ENCODE assay signal across 7 mouse cellular contexts in genomic region chr17:27820568-27821406, GRCm38 (mm10). TPM values are rescaled to one million over a fixed set of nuclear protein-coding genes. Genes with fewer than 3 reads are reported as not detected.
DNase-seq lines count a peak whose midpoint lies in the region; ATAC-seq and TF ChIP-seq lines count a peak whose summit lies in the region.

Gene D17Wsu92e (minus strand): TSS chr17:27820648.

- TF ChIP-seq CTCF in intestine, postnatal 0 days (IDR thresholded peaks at IDR 0.05; ENCODE audit: low read depth) = peak; percentile 24; the same call in 1 of the 2 replicates
- no peak for TF ChIP-seq CTCF in small intestine, adult 2 months (IDR thresholded peaks at IDR 0.05; ENCODE audit: extremely low read depth, insufficient read length, insufficient replicate concordance, low read depth, low read length)

- peak within 1 kb of the TSS; percentile 93 for H3K27ac ChIP-seq in embryonic facial prominence, embryonic 10.5 days (replicated peaks)
- H3K27ac ChIP-seq in intestine, postnatal 0 days (ENCODE audit: low read depth, low read length) = peak within 1 kb of the TSS; percentile 97
- H3K27ac ChIP-seq in midbrain, embryonic 12.5 days (replicated peaks) = peak within 1 kb of the TSS; percentile 82
- peak within 1 kb of the TSS; percentile 79 for H3K27ac ChIP-seq in small intestine, adult 2 months (ENCODE audit: insufficient read depth, low read depth, low read length)

- no peaks in the 10 kb centered on the region for H3K27me3 ChIP-seq in embryonic facial prominence, embryonic 10.5 days (replicated peaks; ENCODE audit: low read depth, poor library complexity, severe bottlenecking)
- H3K27me3 ChIP-seq in intestine, postnatal 0 days (replicated peaks; ENCODE audit: control insufficient read depth, insufficient read depth, low read length) = no peaks in the 10 kb centered on the region
- no peaks in the 10 kb centered on the region for H3K27me3 ChIP-seq in midbrain, embryonic 12.5 days
- H3K27me3 ChIP-seq in small intestine, adult 2 months (ENCODE audit: control insufficient read depth, insufficient read depth, low read length) = no peaks in the 10 kb centered on the region

- peaks cover 39% of the 10 kb centered on the region for H3K4me1 ChIP-seq in embryonic facial prominence, embryonic 10.5 days
- H3K4me1 ChIP-seq in intestine, postnatal 0 days (replicated peaks; ENCODE audit: control insufficient read depth, insufficient read depth, low read length) = peaks cover 9% of the 10 kb centered on the region; the same call in 1 of the 2 replicates
- H3K4me1 ChIP-seq in midbrain, embryonic 12.5 days = peaks cover 31% of the 10 kb centered on the region
- peaks cover 24% of the 10 kb centered on the region; the same call in 1 of the 2 replicates for H3K4me1 ChIP-seq in small intestine, adult 2 months (ENCODE audit: control insufficient read depth, insufficient read depth, insufficient read length, low read length)

- H3K4me2 ChIP-seq in intestine, postnatal 0 days (replicated peaks; ENCODE audit: low read depth) = peak within 1 kb of the TSS; percentile 68
- H3K4me2 ChIP-seq in midbrain, embryonic 12.5 days (replicated peaks) = peak within 1 kb of the TSS; percentile 97

- peak within 1 kb of the TSS; percentile 100 for H3K4me3 ChIP-seq in embryonic facial prominence, embryonic 10.5 days
- H3K4me3 ChIP-seq in intestine, postnatal 0 days (ENCODE audit: low read depth, low read length) = peak within 1 kb of the TSS; percentile 84
- peak within 1 kb of the TSS; percentile 99 for H3K4me3 ChIP-seq in midbrain, embryonic 12.5 days
- H3K4me3 ChIP-seq in small intestine, adult 2 months (ENCODE audit: low read depth, low read length) = peak within 1 kb of the TSS; percentile 79

- no peaks in the 10 kb centered on the region for H3K9me3 ChIP-seq in embryonic facial prominence, embryonic 10.5 days
- H3K9me3 ChIP-seq in intestine, postnatal 0 days (ENCODE audit: control insufficient read depth) = no peaks in the 10 kb centered on the region
- no peaks in the 10 kb centered on the region for H3K9me3 ChIP-seq in midbrain, embryonic 12.5 days

- ATAC-seq in intestine, postnatal 0 days = peak; percentile 95
- peak; percentile 95 for ATAC-seq in midbrain, embryonic 12.5 days (ENCODE audit: low FRiP score, low read depth)

- DNase-seq in adrenal gland, postnatal 10 days = peak; percentile 99
- DNase-seq in embryonic facial prominence, embryonic 10.5 days (ENCODE audit: low spot score) = peak; percentile 99
- DNase-seq in gonadal fat pad, adult 2 months (ENCODE audit: low read depth) = no peak
- DNase-seq in left cerebral cortex, postnatal 4 days = peak; percentile 99

- peak; percentile 61; the same call in 1 of the 2 replicates for TF ChIP-seq POLR2A in small intestine, adult 2 months (IDR thresholded peaks at IDR 0.05; ENCODE audit: low read depth, low read length)

- no peaks in the 10 kb centered on the region for H3K36me3 ChIP-seq in embryonic facial prominence, embryonic 10.5 days (replicated peaks)
- H3K36me3 ChIP-seq in intestine, postnatal 0 days (ENCODE audit: control insufficient read depth, insufficient read depth) = no peaks in the 10 kb centered on the region
- H3K36me3 ChIP-seq in midbrain, embryonic 12.5 days = no peaks in the 10 kb centered on the region
- no peaks in the 10 kb centered on the region for H3K36me3 ChIP-seq in small intestine, adult 2 months (ENCODE audit: control insufficient read depth, insufficient read depth, low read length)

- intact Hi-C loops in left cerebral cortex, postnatal 4 days (cut with DNase I) = no loop called here

- WGBS in embryonic facial prominence, embryonic 10.5 days = 2% methylated on average over 50 of the region's 56 CpGs
- under 1% methylated on average over 49 of the region's 56 CpGs for WGBS in intestine, postnatal 0 days
- WGBS in midbrain, embryonic 12.5 days = 2% methylated on average over 46 of the region's 56 CpGs
- under 1% methylated on average over 48 of the region's 56 CpGs for WGBS in small intestine, adult 2 months

- H3K9ac ChIP-seq in intestine, postnatal 0 days (ENCODE audit: low read depth, low read length) = peak within 1 kb of the TSS; percentile 89
- peak within 1 kb of the TSS; percentile 99 for H3K9ac ChIP-seq in midbrain, embryonic 12.5 days (replicated peaks)

RNA-seq across cellular contexts. Expression of gene D17Wsu92e, which starts in this region (rescaled TPM):
- 100 to 1,000 TPM; 132 to 137 TPM for total RNA-seq in adrenal gland, postnatal 10 days (2021)
- 15.5 and 15.7 TPM in 2 replicates for polyA plus RNA-seq in embryonic facial prominence, embryonic 10.5 days (2016; fragmentation: Nextera tagmentation; extraction: Ambion mirVana)
- polyA plus RNA-seq in gonadal fat pad, adult 2 months (2012; rRNA removed) = 83.0 and 98.2 TPM in 2 replicates
- polyA plus RNA-seq in intestine, postnatal 0 days (2015; fragmentation: Nextera tagmentation; extraction: Ambion mirVana) = 27.4 and 29.5 TPM in 2 replicates
- 10 to 100 TPM; 90.2 to 90.3 TPM for total RNA-seq in left cerebral cortex, postnatal 4 days (2021)
- polyA plus RNA-seq in midbrain, embryonic 12.5 days (2016; fragmentation: Nextera tagmentation; extraction: Ambion mirVana) = 12.4 and 12.9 TPM in 2 replicates
- polyA plus RNA-seq in small intestine, adult 2 months (2012; rRNA removed) = 45.6 and 89.6 TPM in 2 replicates
